Mouse (Mus musculus) MEL (cell line): ENCODE measurements at regions not wholly inside any gene's neighbourhood (a gene's known extent, or its start where the extent isn't known, plus 50 kb on each side); places are given as distances from the start of the nearest gene placed in this dataset.

Source experiments
- DNase-seq: peaks from one replicate; pipeline ENCODE4 v3.0.0; 2011; ENCODE audit warnings: low read depth, low spot score
- H3K27ac ChIP-seq: 2 replicates; pipeline ENCODE4 v1.5.1; 2012; ENCODE audit warnings: low read depth, mild to moderate bottlenecking, control low read depth, low read length, moderate library complexity; ENCODE audit not compliant: control insufficient read depth
- H3K27me3 ChIP-seq, 2 experiments: fragments of 150-350 bp in 1 of 2; sonication (generic) in 1 of 2; 2 replicates each; pipeline ENCODE4 v1.6.1; 2012; ENCODE audit warnings: low read length in 2 of 2, mild to moderate bottlenecking in 2 of 2, improper control_type of control experiment in 1 of 2, moderate library complexity in 1 of 2; ENCODE audit not compliant: insufficient read depth in 2 of 2, control insufficient read depth in 1 of 2
- H3K36me3 ChIP-seq, 2 experiments: 2 replicates each; pipeline ENCODE4 v1.6.1; 2012 to 2014; ENCODE audit warnings: low read length in 2 of 2, improper control_type of control experiment in 1 of 2, inconsistent platforms in 1 of 2, mild to moderate bottlenecking in 1 of 2; ENCODE audit not compliant: insufficient read depth in 2 of 2, control insufficient read depth in 1 of 2
- H3K4me1 ChIP-seq, 2 experiments: fragments of 150-350 bp in 1 of 2; sonication (generic) in 1 of 2; 2 replicates each; pipeline ENCODE4 v1.6.1; 2012; ENCODE audit warnings: low read length in 2 of 2, improper control_type of control experiment in 1 of 2, mild to moderate bottlenecking in 1 of 2; ENCODE audit not compliant: insufficient read depth in 2 of 2, control insufficient read depth in 1 of 2
- H3K4me3 ChIP-seq, 2 experiments: fragments of 150-350 bp in 1 of 2; sonication (generic) in 1 of 2; 2 replicates each; pipeline ENCODE4 v1.5.1; 2012; ENCODE audit warnings: low read depth in 2 of 2, low read length in 2 of 2, mild to moderate bottlenecking in 2 of 2, moderate library complexity in 2 of 2, control low read depth in 1 of 2, improper control_type of control experiment in 1 of 2; ENCODE audit not compliant: control insufficient read depth in 1 of 2, insufficient read depth in 1 of 2
- H3K79me2 ChIP-seq: 2 replicates; pipeline ENCODE4 v1.6.1; 2012; ENCODE audit warnings: mild to moderate bottlenecking, low read length, moderate library complexity; ENCODE audit not compliant: control insufficient read depth, poor library complexity, insufficient read depth
- H3K9ac ChIP-seq: 2 replicates; pipeline ENCODE4 v1.6.1; 2012; ENCODE audit warnings: low read depth, mild to moderate bottlenecking, control low read depth, low read length, moderate library complexity; ENCODE audit not compliant: control insufficient read depth, poor library complexity, severe bottlenecking
- H3K9me3 ChIP-seq: fragments of 150-350 bp; sonication (generic); replicated peaks from 2 replicates; pipeline ENCODE4 v1.6.1; 2012; ENCODE audit warnings: mild to moderate bottlenecking, low read length, improper control_type of control experiment, moderate library complexity; ENCODE audit not compliant: insufficient read depth
- E2F4 ChIP-seq: IDR thresholded peaks from 2 replicates; pipeline ENCODE4 v1.6.1; 2011; ENCODE audit warnings: low read depth, low read length, improper control_type of control experiment, borderline replicate concordance
- ELF1 ChIP-seq: IDR thresholded peaks from 2 replicates; pipeline ENCODE4 v1.6.1; 2014; ENCODE audit warnings: low read depth, mild to moderate bottlenecking, inconsistent platforms, low read length, improper control_type of control experiment, moderate library complexity
- GATA1 ChIP-seq: IDR thresholded peaks from 2 replicates; pipeline ENCODE4 v1.6.1; 2011; ENCODE audit warnings: low read depth, low read length, improper control_type of control experiment
- MAFK ChIP-seq: IDR thresholded peaks from 2 replicates; pipeline ENCODE4 v1.6.1; 2011; ENCODE audit warnings: low read depth, mild to moderate bottlenecking, low read length, improper control_type of control experiment, borderline replicate concordance
- MAX ChIP-seq: IDR thresholded peaks from 2 replicates; pipeline ENCODE4 v1.6.1; 2011; ENCODE audit warnings: low read length, improper control_type of control experiment
- MXI1 ChIP-seq: IDR thresholded peaks from 2 replicates; pipeline ENCODE4 v1.6.1; 2011; ENCODE audit warnings: mild to moderate bottlenecking, low read depth, low read length, improper control_type of control experiment
- POLR2AphosphoS2 ChIP-seq: IDR thresholded peaks from 2 replicates; pipeline ENCODE4 v1.6.1; 2011; ENCODE audit warnings: low read length, improper control_type of control experiment
- RAD21 ChIP-seq: IDR thresholded peaks from 2 replicates; pipeline ENCODE4 v1.6.1; 2011; ENCODE audit warnings: mild to moderate bottlenecking, low read depth, low read length, improper control_type of control experiment
- TBP ChIP-seq: IDR thresholded peaks from 2 replicates; pipeline ENCODE4 v1.8.0; 2011; ENCODE audit warnings: low read depth, low read length, improper control_type of control experiment
- UBTF ChIP-seq: IDR thresholded peaks from 2 replicates; pipeline ENCODE4 v1.6.1; 2012; ENCODE audit warnings: low read depth, mild to moderate bottlenecking, inconsistent platforms, low read length, improper control_type of control experiment, moderate library complexity, borderline replicate concordance; ENCODE audit not compliant: insufficient read depth
- USF2 ChIP-seq, 2 experiments: IDR thresholded peaks; 2 replicates each; pipeline ENCODE4 v1.6.1; 2011 to 2012; ENCODE audit warnings: improper control_type of control experiment in 2 of 2, low read length in 2 of 2, borderline replicate concordance in 1 of 2, inconsistent platforms in 1 of 2, low read depth in 1 of 2, mild to moderate bottlenecking in 1 of 2; ENCODE audit not compliant: insufficient read depth in 1 of 2
- ZC3H11A ChIP-seq: IDR thresholded peaks from 2 replicates; pipeline ENCODE4 v1.6.1; 2012; ENCODE audit warnings: low read depth, mild to moderate bottlenecking, inconsistent platforms, low read length, improper control_type of control experiment
- ZKSCAN1 ChIP-seq: IDR thresholded peaks from 2 replicates; pipeline ENCODE4 v1.6.1; 2012; ENCODE audit warnings: low read depth, mild to moderate bottlenecking, inconsistent platforms, low read length, improper control_type of control experiment, moderate library complexity

- no peak for TF ChIP-seq USF2 (IDR thresholded peaks at IDR 0.05; ENCODE audit: borderline replicate concordance in 1 of 2, insufficient read depth in 1 of 2, low read depth in 1 of 2, low read length in 2 of 2)
These were observed 779.1 kb downstream of the Hace1 start (continued) for GRCm38 (mm10) chr10:46356775-46357174.

- no peaks in the 10 kb centered on the region for H3K27me3 ChIP-seq
- no peak overlapping the region for H3K9ac ChIP-seq
- TF ChIP-seq RAD21 (no peak), E2F4 (no peak), TBP (no peak), MAFK (no peak)
- no peaks in the 10 kb centered on the region for H3K79me2 ChIP-seq
- no peaks in the 10 kb centered on the region for H3K9me3 ChIP-seq
- H3K36me3 ChIP-seq, result no peaks in the 10 kb centered on the region
- no peak overlapping the region for H3K4me3 ChIP-seq
- no peaks in the 10 kb centered on the region for H3K4me1 ChIP-seq
- no peak overlapping the region for H3K27ac ChIP-seq
- no peak for DNase-seq
These were observed 796.3 kb downstream of the Hace1 start for GRCm38 (mm10) chr10:46373715-46374475.

GRCm38 (mm10) chr10:46374646-46375045 is 797.0 kb downstream of the Hace1 start:
- Histone ChIP-seq H3K36me3 (no peaks in the 10 kb centered on the region), H3K4me1 (no peaks in the 10 kb centered on the region), H3K27ac (no peak overlapping the region), H3K4me3 (no peak overlapping the region), H3K27me3 (no peaks in the 10 kb centered on the region), H3K9me3 (no peaks in the 10 kb centered on the region), H3K9ac (no peak overlapping the region), H3K79me2 (no peaks in the 10 kb centered on the region)
- TF ChIP-seq UBTF (no peak), MAX (no peak), MXI1 (no peak), POLR2AphosphoS2 (no peak), ZKSCAN1 (no peak), ELF1 (no peak), ZC3H11A (no peak), GATA1 (no peak)
- no peak for DNase-seq
